Mouse (Mus musculus) spleen, adult 2 months (tissue): ENCODE results near the gene Ybx2.

Experiments
- CTCF ChIP-seq: fragments of 200-500 bp; IDR thresholded peaks from 2 replicates; pipeline ENCODE4 v1.5.1; 2011; ENCODE audit warnings: mild to moderate bottlenecking, inconsistent platforms; ENCODE audit not compliant: insufficient read depth, insufficient read length, insufficient replicate concordance; ENCODE audit errors: extremely low read depth
- POLR2A ChIP-seq: fragments of 200-500 bp; IDR thresholded peaks from 2 replicates; pipeline ENCODE4 v1.6.1; 2011; ENCODE audit warnings: low read depth, low read length, inconsistent platforms

- TF ChIP-seq POLR2A (no peak), CTCF (no peak)
These were observed 44.1 kb upstream of the Ybx2 start for GRCm38 (mm10) chr11:69891482-69891881.
